Mouse (Mus musculus): ENCODE results near the gene Ntn3.
A peak's percentile ranks its signal among the peaks of the same experiment; 100 is the strongest.

Gene Ntn3

GRCm38 (mm10) chr17:24190934-24191333, 18.4 kb downstream of the Ntn3 start:
- no peak for DNase-seq (ENCODE audit: low spot score)

DNA sequence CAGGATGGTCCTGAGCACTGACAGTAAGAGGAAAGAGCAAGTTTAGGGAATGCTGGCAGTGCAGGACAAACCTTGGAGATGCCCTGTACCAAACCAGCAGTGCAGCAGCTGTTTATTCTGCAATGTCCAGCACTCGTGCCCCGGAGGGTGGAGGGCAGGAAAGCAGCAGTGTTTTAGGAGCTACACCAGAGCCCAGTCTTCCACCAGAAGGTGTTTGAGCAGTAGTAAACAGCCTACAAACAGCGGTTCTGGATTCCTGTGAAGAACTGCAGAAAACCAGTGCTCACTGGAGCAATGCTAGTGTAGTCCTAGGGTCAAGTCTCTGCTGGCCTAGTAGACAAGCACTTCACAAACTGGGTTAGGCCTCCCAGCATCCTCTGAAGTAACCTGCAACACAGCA, 35.1 kb downstream of the Ntn3 start:
- no peak for DNase-seq (ENCODE audit: low spot score)

DNA sequence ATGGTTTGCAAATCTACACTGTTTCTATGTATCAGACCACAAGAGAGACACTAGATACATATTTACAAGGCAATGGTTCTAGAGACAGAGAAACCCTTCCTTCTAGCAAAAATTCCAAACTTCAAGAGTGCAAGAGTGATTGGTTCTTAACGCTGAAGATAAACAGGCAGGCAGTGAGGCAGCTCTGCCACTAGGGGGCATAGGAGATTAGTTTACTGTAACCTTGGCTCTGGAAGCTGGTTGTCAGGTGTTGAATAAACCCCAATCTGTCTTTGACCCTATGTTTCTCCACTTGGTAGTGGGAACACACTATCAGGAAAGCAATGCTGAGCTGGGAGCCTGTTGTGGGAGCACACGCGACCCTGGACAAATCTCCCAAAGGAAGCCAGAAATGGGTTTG, 35.9 kb downstream of the Ntn3 start:
- DNase-seq (ENCODE audit: low spot score), result peak; percentile 48

- DNase-seq (ENCODE audit: low spot score), result no peak
These were observed 37.6 kb downstream of the Ntn3 start for GRCm38 (mm10) chr17:24171738-24172137.

GRCm38 (mm10) chr17:24170729-24171128, 38.6 kb downstream of the Ntn3 start:
- DNase-seq (ENCODE audit: low spot score), result no peak

GRCm38 (mm10) chr17:24170125-24170524, 39.2 kb downstream of the Ntn3 start:
- DNase-seq (ENCODE audit: low spot score), result no peak

DNA sequence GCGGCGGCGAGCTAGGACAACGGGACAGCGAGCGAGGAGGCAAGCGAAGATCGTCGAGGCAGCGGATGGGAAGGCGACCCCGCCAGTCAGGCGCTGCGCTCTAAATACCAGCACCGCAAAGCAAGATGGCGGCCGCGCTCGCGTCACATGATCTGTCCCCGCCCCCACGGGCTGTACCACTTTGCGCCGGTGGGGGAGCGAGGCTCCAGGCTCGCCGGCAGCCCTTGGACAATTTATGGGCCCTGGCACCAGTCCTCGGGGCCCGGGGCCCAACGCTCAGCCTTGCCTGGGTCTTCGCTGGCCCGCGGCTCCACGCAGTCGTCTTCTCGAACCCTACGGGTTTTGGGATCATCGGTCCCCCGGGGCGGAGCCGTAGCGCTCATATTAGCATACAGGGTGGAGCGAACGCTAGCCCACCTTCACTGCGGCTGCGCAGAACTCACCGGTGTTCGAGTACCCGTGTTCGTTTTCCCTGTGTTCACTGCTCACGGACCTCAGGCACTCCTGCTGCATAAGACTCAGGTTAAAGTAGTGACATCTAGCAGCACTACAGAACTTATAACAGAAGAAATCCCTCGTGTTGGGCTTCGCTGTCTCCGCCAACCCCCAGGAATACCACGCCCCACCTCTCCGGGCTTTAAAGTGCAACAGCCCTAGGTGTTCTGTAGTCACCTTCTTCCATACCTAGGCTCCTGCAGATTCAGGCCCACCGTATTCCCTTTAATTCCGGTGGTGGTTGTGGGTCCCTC, 39.8 kb downstream of the Ntn3 start, which contains the start of gene Atp6v0c:
TSS of gene Atp6v0c (minus strand) at position 386 of the 749 bp plus-strand sequence.
- peak; percentile 92 for DNase-seq (ENCODE audit: low spot score)

DNA sequence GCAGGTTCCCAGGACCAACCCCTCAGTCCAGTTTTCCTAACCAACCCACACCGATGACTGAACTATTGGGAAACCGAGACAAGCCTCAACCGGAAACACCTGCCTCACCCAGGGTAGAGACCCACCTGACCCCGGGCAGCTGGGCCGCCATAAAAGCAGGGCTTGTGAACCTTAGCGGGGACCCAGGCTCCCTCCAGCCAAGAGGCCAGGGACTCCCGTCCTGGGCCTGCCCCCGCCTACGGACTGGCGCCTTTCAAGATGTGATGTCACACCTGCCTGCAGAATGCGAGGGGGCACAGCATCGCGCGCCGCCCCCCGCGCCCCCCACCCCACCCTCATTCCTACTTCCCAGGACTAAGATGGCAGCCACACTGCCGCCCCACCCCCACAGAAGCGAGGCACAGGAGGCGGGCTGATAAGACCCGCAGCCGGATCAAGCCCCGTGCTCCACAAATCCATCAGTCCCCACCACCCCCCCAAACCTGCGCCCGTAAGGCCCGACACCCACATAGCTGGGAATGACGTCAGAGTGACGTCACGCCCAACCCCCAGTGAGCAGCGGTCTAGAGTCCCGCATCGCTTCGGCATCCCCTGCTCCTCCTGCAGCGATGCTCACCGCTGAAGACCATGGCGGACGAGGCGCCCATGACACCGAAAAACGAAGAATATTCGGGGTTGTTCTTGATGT, 40.6 kb downstream of the Ntn3 start:
- no peak for DNase-seq (ENCODE audit: low spot score)

GRCm38 (mm10) chr17:24167891-24168505, 41.3 kb downstream of the Ntn3 start:
- DNase-seq (ENCODE audit: low spot score), result no peak

DNA sequence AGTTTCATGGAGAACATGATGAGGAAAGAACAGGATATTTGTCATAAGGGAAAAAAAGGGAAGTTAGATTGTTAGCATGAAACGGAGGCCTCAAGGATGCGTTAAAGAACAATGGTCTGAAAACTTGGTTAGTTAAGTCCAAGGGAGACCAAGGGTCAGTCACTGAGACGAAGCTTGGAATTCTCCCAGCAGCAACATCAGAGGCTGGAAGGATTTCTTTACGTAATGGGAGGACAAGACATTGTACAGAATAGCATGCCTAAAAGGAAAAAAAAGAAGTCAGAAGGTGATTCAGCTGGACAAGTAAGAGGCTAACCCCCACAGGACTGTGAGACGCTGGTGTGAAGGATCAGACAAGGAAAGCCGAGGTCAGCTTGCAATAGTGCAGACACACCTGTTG, 42.2 kb downstream of the Ntn3 start:
- no peak for DNase-seq (ENCODE audit: low spot score)

DNA sequence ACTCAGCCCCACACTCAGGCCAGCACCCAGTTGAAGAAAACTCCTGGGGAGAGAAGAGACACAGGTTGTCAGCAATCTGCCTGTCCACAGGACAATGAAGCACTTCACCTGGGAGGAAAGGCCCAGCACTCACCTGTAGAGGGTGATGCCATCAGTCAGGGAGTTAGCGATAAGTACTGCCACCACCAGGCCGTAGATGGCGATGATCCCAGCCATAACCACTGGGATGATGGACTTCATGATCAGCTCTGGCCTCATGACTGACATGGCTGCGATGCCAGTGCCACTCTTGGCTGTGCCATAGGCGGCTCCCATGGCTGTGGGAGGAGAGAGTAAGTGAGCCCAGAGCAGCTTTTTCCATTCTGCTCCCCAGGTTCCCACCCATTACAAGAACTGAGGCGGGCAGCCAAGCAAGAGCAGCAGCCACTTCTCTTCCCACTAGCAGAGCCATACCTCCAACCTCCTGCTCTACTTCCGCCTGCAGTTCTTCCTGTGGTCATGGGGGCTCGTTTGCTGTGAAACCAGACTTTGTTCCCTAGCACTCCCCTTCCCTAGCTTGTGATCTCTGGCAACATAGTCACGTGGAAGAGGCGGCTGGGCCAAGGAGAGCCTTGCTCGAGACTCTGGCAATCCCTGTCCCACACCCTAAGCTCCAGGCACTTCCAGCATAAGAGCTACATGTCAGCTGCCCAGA, 44.6 kb downstream of the Ntn3 start:
- DNase-seq (ENCODE audit: low spot score), result no peak

GRCm38 (mm10) chr17:24163176-24163962, 46.0 kb downstream of the Ntn3 start, which contains the start of gene Amdhd2:
Gene Amdhd2, minus strand, starts transcription at chr17:24163766.
- peak; percentile 95 for DNase-seq (ENCODE audit: low spot score)

DNA sequence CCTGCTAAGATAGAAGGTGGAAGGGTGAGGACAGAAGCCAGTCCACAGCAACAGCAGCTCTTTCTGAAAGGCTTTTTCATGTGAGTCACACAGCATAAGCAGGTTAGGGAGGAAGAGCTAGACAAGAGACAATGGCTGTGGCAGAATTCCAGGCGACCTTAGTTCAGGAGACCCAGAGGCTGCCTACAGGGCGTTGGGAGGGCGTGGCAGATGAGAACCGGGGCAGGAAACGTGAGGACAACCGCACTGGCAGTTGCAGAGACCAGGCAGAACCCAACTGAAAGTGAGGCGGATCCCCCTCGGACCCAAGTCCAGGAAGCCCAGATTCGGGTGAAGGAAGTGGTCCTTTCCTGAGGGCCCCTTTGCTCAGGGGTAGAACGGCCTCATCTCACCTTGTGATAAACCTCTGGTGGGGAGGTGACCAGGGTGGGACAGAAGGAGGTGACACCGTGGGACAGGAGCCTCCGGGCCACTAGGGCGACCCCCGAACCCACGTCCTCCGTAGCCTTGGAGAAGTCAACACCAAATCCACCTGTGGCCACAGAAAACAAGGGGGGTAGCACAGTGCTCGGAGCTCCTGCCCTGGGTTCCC, 46.7 kb downstream of the Ntn3 start:
- DNase-seq (ENCODE audit: low spot score), result no peak

DNA sequence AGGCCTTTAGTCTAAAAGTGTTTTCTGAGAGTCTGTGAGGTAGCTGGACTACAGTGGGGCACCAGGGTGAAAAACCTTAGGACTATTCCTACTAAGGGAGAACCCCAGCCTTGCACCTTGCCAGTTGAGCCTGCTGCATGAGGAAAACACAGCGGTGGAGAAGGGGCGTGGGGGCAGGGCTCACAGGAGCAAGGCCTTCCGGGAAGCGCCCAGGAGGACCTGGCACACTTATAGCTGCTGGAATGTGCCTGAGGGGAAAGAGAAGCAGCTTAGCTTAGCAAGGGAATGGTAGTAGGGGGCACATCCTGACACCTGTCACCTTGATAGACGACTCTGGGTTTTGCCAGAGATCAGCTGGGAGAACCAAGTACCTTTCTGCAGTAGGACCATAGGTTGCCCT, 47.9 kb downstream of the Ntn3 start:
- DNase-seq (ENCODE audit: low spot score), result no peak

GRCm38 (mm10) chr17:24157526-24157925, 51.8 kb downstream of the Ntn3 start:
- no peak for DNase-seq (ENCODE audit: low spot score)

- no peak for DNase-seq (ENCODE audit: low spot score)
These were observed 52.2 kb downstream of the Ntn3 start for GRCm38 (mm10) chr17:24157121-24157520.

DNA sequence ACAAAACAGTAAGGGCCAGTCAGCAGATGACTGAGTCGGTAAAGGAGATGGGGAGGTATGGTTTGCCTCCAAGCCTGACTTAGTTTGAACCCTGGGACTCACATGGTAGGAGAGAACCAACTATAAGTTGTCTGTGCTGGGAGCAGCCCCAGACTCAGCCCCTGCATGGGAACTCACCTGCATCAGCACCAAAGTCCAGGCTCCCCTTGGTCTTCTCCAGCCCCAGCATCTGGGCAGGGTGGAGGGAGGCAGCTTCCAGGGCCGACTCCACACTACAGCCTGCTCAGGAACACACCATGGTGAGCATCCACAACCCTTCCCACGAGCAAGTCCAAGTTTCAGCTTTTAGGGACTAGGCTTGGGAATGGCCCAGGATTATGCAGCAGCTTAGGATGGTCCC, 52.9 kb downstream of the Ntn3 start:
- no peak for DNase-seq (ENCODE audit: low spot score)

GRCm38 (mm10) chr17:24155742-24156141, 53.6 kb downstream of the Ntn3 start:
- no peak for DNase-seq (ENCODE audit: low spot score)

- DNase-seq (ENCODE audit: low spot score), result no peak
These were observed 54.9 kb downstream of the Ntn3 start for GRCm38 (mm10) chr17:24154463-24154862.

Data from ovary, postnatal 36 days (tissue).